Mouse (Mus musculus): Measurements from ENCODE around the gene Cnnm4. TPM values are rescaled to one million over a fixed set of nuclear protein-coding genes. Genes with fewer than 3 reads are reported as not detected.

The Cnnm4 gene
- polyA plus RNA-seq, 1 experiment from 2014 or later = 40.2 TPM

DNA sequence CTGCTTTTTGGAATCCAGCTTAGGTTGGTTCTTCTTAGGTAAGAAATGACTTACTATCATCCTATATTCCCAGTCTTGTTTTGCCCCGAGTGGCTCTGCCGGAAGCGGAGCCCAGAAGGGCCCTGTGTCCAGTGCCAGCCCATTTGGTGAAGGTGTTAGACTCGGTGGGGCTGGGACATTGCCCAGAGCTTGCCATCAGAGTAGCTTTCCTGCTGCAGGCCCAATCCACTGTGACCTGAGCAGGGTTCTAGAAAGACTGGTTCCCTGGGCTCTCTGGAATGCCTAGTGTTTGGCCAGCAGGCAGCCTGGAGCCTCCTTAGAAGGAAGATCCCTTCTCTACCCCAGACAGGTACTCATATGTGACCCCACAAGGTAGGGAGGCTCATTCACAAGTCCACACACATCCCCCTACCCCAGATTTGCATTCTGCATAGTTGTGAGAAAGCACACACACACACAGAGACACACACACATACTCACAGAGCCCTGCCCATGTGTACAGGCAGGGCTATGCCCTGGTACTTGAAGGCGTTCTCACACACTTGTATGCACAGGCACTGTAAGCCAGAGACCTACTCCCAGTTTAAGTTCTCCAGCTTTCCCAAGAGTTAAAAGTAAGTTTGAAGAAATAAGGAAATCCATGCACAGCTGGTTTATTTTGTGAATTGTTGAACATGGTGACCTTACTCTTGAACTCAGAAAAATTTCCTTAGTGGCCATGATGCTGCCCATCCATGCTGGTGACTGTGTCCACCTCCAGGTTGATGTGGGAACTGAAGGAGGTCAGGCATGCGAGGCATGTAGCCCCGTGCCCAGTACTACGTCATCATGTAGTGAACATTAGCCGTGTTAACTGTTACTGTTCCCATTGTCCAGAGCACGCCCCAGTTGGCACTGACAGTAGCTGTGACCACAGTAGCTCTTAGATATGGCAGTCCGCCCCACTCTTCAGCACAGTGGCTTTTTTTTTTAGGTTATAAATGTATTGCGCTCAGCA is 8.8 kb downstream of the Cnnm4 start:
- H3K9ac ChIP-seq (ENCODE audit: low read depth, low read length) = no peak overlapping the region
- no peak for ATAC-seq
- peaks cover 25% of the 10 kb centered on the region for H3K4me1 ChIP-seq (ENCODE audit: control insufficient read depth, insufficient read depth, low read length)
- no peaks in the 10 kb centered on the region for H3K27me3 ChIP-seq (replicated peaks; ENCODE audit: control insufficient read depth, insufficient read depth, low read length)
- no peak overlapping the region for H3K27ac ChIP-seq (ENCODE audit: low read length)
- WGBS = 87% methylated on average over 12 of the region's 12 CpGs
- no peak overlapping the region for H3K4me2 ChIP-seq (ENCODE audit: low read depth, low read length)
- no peak overlapping the region for H3K4me3 ChIP-seq (ENCODE audit: low read length)
- no peaks in the 10 kb centered on the region for H3K36me3 ChIP-seq (ENCODE audit: control insufficient read depth, insufficient read depth, low read length)
- H3K9me3 ChIP-seq (ENCODE audit: control insufficient read depth, low read length) = no peaks in the 10 kb centered on the region

DNA sequence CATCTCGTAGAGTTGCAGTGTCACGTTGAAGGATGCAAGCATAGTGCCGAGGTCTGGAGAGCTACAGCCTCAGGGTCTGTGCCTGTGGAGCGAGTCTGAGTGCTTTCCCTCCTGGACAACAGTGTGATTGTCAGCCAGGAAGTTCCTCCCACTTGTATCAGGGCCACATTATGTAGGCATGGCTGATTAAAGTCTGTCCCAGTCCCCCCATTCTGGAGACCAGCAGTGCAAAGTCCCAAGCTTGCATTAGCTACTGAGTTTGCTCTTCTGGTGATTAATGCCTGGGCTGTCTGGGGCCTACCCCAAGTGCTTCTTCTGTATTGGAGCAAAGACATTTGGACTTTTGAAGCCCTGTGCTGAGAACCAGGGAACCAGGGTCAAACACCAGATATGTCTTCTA is 12.4 kb downstream of the Cnnm4 start:
- no peaks in the 10 kb centered on the region for H3K27me3 ChIP-seq (replicated peaks; ENCODE audit: control insufficient read depth, insufficient read depth, low read length)
- peak; percentile 86 for ATAC-seq
- 51% methylated on average over 4 of the region's 4 CpGs for WGBS
- no peak overlapping the region; the same call in 1 of the 2 replicates for H3K27ac ChIP-seq (ENCODE audit: low read length)
- H3K9me3 ChIP-seq (ENCODE audit: control insufficient read depth, low read length) = no peaks in the 10 kb centered on the region
- no peaks in the 10 kb centered on the region for H3K36me3 ChIP-seq (ENCODE audit: control insufficient read depth, insufficient read depth, low read length)
- H3K4me2 ChIP-seq (ENCODE audit: low read depth, low read length) = no peak overlapping the region
- peaks cover 14% of the 10 kb centered on the region for H3K4me1 ChIP-seq (ENCODE audit: control insufficient read depth, insufficient read depth, low read length)
- H3K9ac ChIP-seq (ENCODE audit: low read depth, low read length) = no peak overlapping the region
- H3K4me3 ChIP-seq (ENCODE audit: low read length) = no peak overlapping the region

DNA sequence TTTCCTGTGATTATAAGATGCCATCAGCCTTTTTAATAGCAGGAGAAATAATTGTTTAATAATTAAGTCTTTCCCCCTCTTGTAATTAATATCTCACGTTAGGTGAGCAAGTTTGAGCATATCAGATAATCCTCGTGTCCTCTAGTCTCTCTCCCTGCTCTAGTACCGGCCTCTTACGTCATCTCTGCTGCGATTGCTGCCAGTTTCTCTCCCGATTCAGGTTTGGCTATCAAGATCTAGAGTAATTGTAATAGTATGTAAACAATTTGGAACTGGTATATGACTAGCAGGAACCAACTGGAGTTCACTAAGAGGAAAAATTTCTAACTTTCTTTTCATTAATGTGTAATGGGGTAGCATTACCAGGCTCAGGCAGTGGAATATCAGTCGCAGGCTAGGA is 13.7 kb downstream of the Cnnm4 start:
- peaks cover 17% of the 10 kb centered on the region for H3K4me1 ChIP-seq (ENCODE audit: control insufficient read depth, insufficient read depth, low read length)
- no peaks in the 10 kb centered on the region for H3K36me3 ChIP-seq (ENCODE audit: control insufficient read depth, insufficient read depth, low read length)
- H3K27ac ChIP-seq (ENCODE audit: low read length) = no peak overlapping the region
- no peak overlapping the region for H3K4me3 ChIP-seq (ENCODE audit: low read length)
- H3K4me2 ChIP-seq (ENCODE audit: low read depth, low read length) = no peak overlapping the region
- ATAC-seq = no peak
- no peaks in the 10 kb centered on the region for H3K27me3 ChIP-seq (replicated peaks; ENCODE audit: control insufficient read depth, insufficient read depth, low read length)
- no peak overlapping the region for H3K9ac ChIP-seq (ENCODE audit: low read depth, low read length)
- H3K9me3 ChIP-seq (ENCODE audit: control insufficient read depth, low read length) = no peaks in the 10 kb centered on the region
- WGBS = 50% methylated on average over 7 of the region's 7 CpGs

DNA sequence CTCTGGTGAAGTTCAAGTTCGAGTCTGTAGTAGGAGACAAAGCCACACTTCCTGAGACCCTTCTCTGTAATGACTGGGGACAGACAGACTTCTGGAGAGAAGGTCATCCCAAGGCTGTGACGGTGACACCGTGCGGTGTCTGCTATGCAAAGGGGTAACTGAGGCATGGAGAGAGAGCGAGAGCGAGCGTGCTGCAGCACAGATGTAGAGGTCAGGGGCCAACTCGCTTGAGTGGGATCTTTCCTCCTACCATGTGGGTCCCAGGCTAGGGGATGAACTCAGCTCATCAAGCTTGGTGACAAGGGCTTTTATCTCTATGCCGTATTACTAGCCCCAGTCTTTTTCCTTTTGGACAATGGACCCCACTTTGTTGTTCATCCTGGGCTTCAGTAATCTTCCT is 15.7 kb downstream of the Cnnm4 start:
- Histone ChIP-seq H3K27me3 (replicated peaks; ENCODE audit: control insufficient read depth, insufficient read depth, low read length) (no peaks in the 10 kb centered on the region), H3K9me3 (ENCODE audit: control insufficient read depth, low read length) (no peaks in the 10 kb centered on the region), H3K4me2 (ENCODE audit: low read depth, low read length) (no peak overlapping the region), H3K9ac (ENCODE audit: low read depth, low read length) (no peak overlapping the region), H3K36me3 (ENCODE audit: control insufficient read depth, insufficient read depth, low read length) (no peaks in the 10 kb centered on the region), H3K27ac (ENCODE audit: low read length) (no peak overlapping the region), H3K4me3 (ENCODE audit: low read length) (no peak overlapping the region), H3K4me1 (ENCODE audit: control insufficient read depth, insufficient read depth, low read length) (peaks cover 23% of the 10 kb centered on the region)
- no peak for ATAC-seq
- 82% methylated on average over 9 of the region's 9 CpGs for WGBS

DNA sequence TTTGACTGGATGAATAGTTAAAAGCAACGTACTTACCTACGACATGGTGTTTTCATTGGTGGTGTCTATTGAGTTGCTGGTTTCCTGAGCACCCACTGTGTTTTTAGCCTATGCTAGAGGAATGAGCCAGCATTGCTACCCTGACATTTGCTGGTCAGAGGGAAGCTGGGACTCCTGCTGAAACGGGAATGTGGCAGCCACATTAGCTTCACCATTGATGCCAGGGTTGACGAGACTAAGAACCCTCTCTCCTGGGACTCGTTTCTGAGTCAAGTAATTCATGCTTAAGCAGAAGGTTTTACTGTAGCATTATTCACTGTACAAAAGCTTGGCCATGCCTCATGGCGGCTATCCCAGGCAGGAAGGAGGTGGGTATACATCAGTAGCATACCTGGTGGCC is 18.2 kb downstream of the Cnnm4 start:
- peaks cover 28% of the 10 kb centered on the region for H3K4me1 ChIP-seq (ENCODE audit: control insufficient read depth, insufficient read depth, low read length)
- no peak overlapping the region for H3K9ac ChIP-seq (ENCODE audit: low read depth, low read length)
- no peak overlapping the region for H3K27ac ChIP-seq (ENCODE audit: low read length)
- 80% methylated on average over 6 of the region's 6 CpGs for WGBS
- H3K27me3 ChIP-seq (replicated peaks; ENCODE audit: control insufficient read depth, insufficient read depth, low read length) = no peaks in the 10 kb centered on the region
- H3K4me3 ChIP-seq (ENCODE audit: low read length) = no peak overlapping the region
- no peak for ATAC-seq
- H3K36me3 ChIP-seq (ENCODE audit: control insufficient read depth, insufficient read depth, low read length) = no peaks in the 10 kb centered on the region
- H3K9me3 ChIP-seq (ENCODE audit: control insufficient read depth, low read length) = no peaks in the 10 kb centered on the region
- H3K4me2 ChIP-seq (ENCODE audit: low read depth, low read length) = no peak overlapping the region

DNA sequence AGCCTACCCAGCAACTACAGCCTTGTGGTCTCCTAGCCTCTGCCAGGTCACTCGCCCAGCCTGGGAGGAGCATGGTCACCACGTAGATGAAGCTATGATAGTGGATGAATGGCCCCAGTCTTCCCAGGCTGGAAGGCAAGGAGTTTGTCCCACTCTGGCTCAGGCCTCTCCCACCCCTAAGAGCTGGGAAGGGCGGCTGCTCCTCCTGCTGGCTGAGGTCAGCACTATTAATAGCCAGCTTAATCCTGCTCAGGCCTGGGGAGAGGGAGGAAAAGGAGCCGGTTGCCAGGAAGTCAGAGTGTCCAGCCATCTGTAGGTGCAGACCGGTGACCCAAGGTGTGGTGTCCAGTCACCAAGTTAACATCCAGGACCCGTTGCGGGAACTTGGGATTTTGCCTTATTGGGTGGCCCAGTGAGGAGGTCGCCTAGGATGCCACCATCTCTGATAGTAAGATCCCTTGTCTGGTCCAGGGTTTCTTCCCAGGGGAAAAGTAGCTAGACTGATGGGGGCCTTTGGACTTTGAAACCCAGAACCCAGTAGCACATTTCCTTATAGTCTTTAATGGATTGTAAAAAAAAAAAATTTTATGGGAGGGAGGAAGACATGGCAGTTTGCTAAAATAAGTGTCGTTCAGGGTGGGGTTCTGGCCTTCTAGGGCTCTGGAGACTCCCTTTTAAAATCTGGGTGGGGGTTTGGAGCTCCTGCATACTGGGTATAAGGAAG is 21.2 kb downstream of the Cnnm4 start:
- H3K4me3 ChIP-seq (ENCODE audit: low read length) = 0 out of 2 replicates have a peak overlapping the region, but pooled peaks have one; percentile 3
- H3K4me1 ChIP-seq (ENCODE audit: control insufficient read depth, insufficient read depth, low read length) = peaks cover 17% of the 10 kb centered on the region
- H3K4me2 ChIP-seq (ENCODE audit: low read depth, low read length) = peak overlapping the region; percentile 45
- ATAC-seq = peak; percentile 83
- no peaks in the 10 kb centered on the region for H3K27me3 ChIP-seq (replicated peaks; ENCODE audit: control insufficient read depth, insufficient read depth, low read length)
- peak overlapping the region; percentile 32; the same call in 1 of the 2 replicates for H3K9ac ChIP-seq (ENCODE audit: low read depth, low read length)
- 37% methylated on average over 9 of the region's 9 CpGs for WGBS
- no peaks in the 10 kb centered on the region for H3K9me3 ChIP-seq (ENCODE audit: control insufficient read depth, low read length)
- peak overlapping the region; percentile 87 for H3K27ac ChIP-seq (ENCODE audit: low read length)
- H3K36me3 ChIP-seq (ENCODE audit: control insufficient read depth, insufficient read depth, low read length) = no peaks in the 10 kb centered on the region

DNA sequence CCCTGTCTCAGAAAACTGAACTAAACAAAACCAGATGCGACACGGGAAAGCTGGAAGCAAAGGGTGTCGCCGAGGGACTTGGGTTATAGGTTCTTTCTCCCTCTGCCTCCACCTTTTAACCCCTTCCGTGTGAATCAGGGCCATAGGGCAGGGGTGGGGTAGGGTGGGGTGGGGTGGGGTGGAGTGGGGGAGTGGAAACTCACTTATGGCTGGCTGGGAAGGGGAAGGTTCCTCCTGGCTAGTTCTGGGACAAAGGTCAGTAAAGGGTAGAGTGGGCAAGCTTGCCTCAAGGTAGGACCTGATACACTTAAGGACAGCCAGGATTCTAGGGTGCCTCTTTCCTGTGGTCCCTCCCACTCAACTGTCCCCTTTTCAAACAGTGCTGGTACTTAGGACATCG is 21.9 kb downstream of the Cnnm4 start:
- H3K27ac ChIP-seq (ENCODE audit: low read length) = peak overlapping the region; percentile 70
- WGBS = 53% methylated on average over 6 of the region's 6 CpGs
- H3K27me3 ChIP-seq (replicated peaks; ENCODE audit: control insufficient read depth, insufficient read depth, low read length) = no peaks in the 10 kb centered on the region
- no peaks in the 10 kb centered on the region for H3K9me3 ChIP-seq (ENCODE audit: control insufficient read depth, low read length)
- ATAC-seq = peak; percentile 74
- no peak overlapping the region for H3K9ac ChIP-seq (ENCODE audit: low read depth, low read length)
- peaks cover 2% of the 10 kb centered on the region; the same call in 1 of the 2 replicates for H3K36me3 ChIP-seq (ENCODE audit: control insufficient read depth, insufficient read depth, low read length)
- 0 out of 2 replicates have a peak overlapping the region, but pooled peaks have one; percentile 3 for H3K4me3 ChIP-seq (ENCODE audit: low read length)
- peak overlapping the region; percentile 45 for H3K4me2 ChIP-seq (ENCODE audit: low read depth, low read length)
- peaks cover 17% of the 10 kb centered on the region for H3K4me1 ChIP-seq (ENCODE audit: control insufficient read depth, insufficient read depth, low read length)

DNA sequence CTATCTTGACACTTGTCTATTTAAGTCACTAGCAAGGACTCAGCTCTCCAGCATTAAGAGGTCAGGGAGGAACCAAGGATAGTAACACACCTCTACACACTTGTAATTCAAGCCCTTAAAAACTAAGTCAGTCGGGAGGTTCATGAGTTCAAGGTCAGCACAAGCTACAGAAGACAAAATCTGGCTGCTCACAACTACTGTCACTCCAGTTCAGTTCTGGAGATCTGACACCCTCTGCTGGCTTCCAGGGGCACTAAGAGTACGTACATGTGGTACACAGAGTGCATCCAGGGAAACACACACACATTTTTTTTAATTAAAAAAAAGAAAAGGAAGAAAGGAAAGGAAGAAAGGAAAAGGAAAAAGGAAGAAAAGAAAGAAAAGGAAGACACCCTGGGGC is 25.3 kb downstream of the Cnnm4 start:
- Histone ChIP-seq H3K4me2 (ENCODE audit: low read depth, low read length) (no peak overlapping the region), H3K4me3 (ENCODE audit: low read length) (no peak overlapping the region), H3K27ac (ENCODE audit: low read length) (no peak overlapping the region), H3K9me3 (ENCODE audit: control insufficient read depth, low read length) (no peaks in the 10 kb centered on the region), H3K4me1 (ENCODE audit: control insufficient read depth, insufficient read depth, low read length) (peaks cover 11% of the 10 kb centered on the region), H3K36me3 (ENCODE audit: control insufficient read depth, insufficient read depth, low read length) (peaks cover 17% of the 10 kb centered on the region), H3K9ac (ENCODE audit: low read depth, low read length) (no peak overlapping the region), H3K27me3 (replicated peaks; ENCODE audit: control insufficient read depth, insufficient read depth, low read length) (no peaks in the 10 kb centered on the region)
- ATAC-seq = no peak
- WGBS = 54% methylated on average over 2 of the region's 2 CpGs

DNA sequence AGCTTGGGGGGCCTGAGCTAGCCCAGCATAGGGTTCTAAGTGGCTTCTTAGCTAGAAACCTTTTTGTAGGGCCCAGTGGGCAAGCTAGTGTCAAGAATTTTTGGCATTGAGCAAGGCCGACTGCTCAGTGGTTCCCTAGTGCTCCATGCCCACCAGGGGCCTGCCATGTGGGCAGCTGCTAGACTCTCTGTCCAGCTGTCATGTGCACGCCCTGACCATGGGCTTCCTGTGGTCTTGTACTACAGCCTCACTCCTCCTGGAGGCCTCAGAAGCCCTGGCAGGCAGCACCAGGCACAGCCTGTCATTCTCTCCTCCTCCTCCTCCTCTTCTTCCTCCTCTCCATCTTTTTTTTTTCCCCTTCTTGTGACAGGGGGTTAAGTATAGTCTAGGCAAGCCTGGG is 25.9 kb downstream of the Cnnm4 start:
- no peaks in the 10 kb centered on the region for H3K9me3 ChIP-seq (ENCODE audit: control insufficient read depth, low read length)
- 73% methylated on average over 2 of the region's 2 CpGs for WGBS
- no peak overlapping the region for H3K27ac ChIP-seq (ENCODE audit: low read length)
- ATAC-seq = no peak
- H3K36me3 ChIP-seq (ENCODE audit: control insufficient read depth, insufficient read depth, low read length) = peaks cover 17% of the 10 kb centered on the region
- no peak overlapping the region for H3K9ac ChIP-seq (ENCODE audit: low read depth, low read length)
- no peak overlapping the region for H3K4me2 ChIP-seq (ENCODE audit: low read depth, low read length)
- no peak overlapping the region for H3K4me3 ChIP-seq (ENCODE audit: low read length)
- H3K4me1 ChIP-seq (ENCODE audit: control insufficient read depth, insufficient read depth, low read length) = peaks cover 6% of the 10 kb centered on the region
- no peaks in the 10 kb centered on the region for H3K27me3 ChIP-seq (replicated peaks; ENCODE audit: control insufficient read depth, insufficient read depth, low read length)

Measured in intestine, embryonic 16.5 days (tissue).